Mouse (Mus musculus) bone marrow, adult 2 months (tissue): Measurements from ENCODE around the gene AI467606. TPM values are rescaled to one million over a fixed set of nuclear protein-coding genes. Genes with fewer than 3 reads are reported as not detected.

ENCODE experiments used
- H3K27ac ChIP-seq: fragments of 200-500 bp; 2 replicates; pipeline ENCODE4 v1.5.1; 2012; ENCODE audit warnings: low read depth, mild to moderate bottlenecking, control low read depth, inconsistent platforms, low read length; ENCODE audit not compliant: control insufficient read depth, poor library complexity, insufficient read depth
- H3K4me1 ChIP-seq: fragments of 200-500 bp; 2 replicates; pipeline ENCODE4 v1.6.1; 2011; ENCODE audit warnings: low read length; ENCODE audit not compliant: control insufficient read depth, insufficient read depth
- H3K4me3 ChIP-seq: fragments of 200-500 bp; replicated peaks from 2 replicates; pipeline ENCODE3; 2011; ENCODE audit warnings: mild to moderate bottlenecking, low read depth, low read length, control low read depth; ENCODE audit not compliant: control insufficient read depth
- CTCF ChIP-seq: fragments of 200-500 bp; IDR thresholded peaks from 2 replicates; pipeline ENCODE4 v1.5.1; 2011; ENCODE audit warnings: low read length, control low read depth; ENCODE audit not compliant: control insufficient read depth, insufficient read depth
- POLR2A ChIP-seq: fragments of 200-500 bp; IDR thresholded peaks from 2 replicates; pipeline ENCODE4 v1.6.1; 2011; ENCODE audit warnings: low read depth, mild to moderate bottlenecking, control low read depth, low read length, borderline replicate concordance; ENCODE audit not compliant: control insufficient read depth
- WGBS: fragments of 180-500 bp; shearing (Covaris S2); methylation state at CpG from one replicate; pipeline ENCODE4 v1.1.7; 2018; 5-methylcytosine and 5-hydroxymethylcytosine counted together
- polyA plus RNA-seq: library from polyadenylated mRNA; stranded (reverse); fragments of >200 nt; gene quantifications from 2 replicates; pipeline ENCODE4 v1.2.4, GENCODE M21; 2011; ENCODE audit warnings: low replicate concordance; ENCODE audit not compliant: missing spikeins, insufficient read depth, insufficient read length

Gene AI467606
- 13.6 and 36.8 TPM in 2 replicates for polyA plus RNA-seq

DNA sequence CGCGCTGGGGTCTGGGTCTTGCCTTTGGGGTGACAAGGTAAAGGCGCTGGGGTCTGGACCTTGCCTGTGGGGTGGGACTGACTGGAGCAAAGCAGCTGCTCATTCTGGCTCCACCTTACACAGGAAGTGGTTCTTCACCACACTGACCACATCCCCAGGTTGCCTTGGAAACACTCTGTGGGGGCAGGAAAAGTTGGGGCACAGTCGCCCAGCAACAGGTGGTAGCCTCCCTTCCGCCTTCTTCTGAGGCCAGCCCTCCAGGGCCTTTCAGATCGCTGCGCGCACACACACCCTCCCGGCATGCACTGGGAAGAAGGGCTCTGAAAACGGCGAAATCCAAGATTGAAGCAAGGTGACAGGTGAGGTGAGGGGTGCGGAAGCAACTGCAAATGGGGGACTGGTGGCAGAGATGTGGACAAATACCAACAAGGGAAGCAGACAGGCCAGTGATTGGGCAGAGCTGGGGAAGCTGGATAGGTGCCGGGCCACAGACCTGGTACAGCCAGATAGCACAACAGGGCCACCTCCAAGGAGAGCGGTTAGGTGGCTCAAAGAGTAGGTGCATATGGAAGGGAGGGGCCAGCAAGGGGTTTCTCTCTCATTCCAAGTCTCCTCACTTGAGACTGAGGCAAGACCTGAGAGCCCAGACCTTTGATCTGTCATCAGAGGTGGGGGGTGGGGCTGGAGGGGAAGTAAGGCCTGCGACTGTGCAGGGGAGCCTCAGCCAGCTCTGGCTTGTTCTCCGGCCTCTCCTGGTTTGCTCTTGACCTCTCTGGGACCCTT, at the start of gene AI467606:
AI467606 (plus strand) TSS at position 246 of the 783 bp plus-strand sequence.
- Histone ChIP-seq H3K27ac (peak within 1 kb of the TSS; percentile 89), H3K4me3 (peak within 1 kb of the TSS; percentile 74), H3K4me1 (peaks cover 8% of the 10 kb centered on the region; the same call in 1 of the 2 replicates)
- peak; percentile 77; the same call in 1 of the 2 replicates for TF ChIP-seq POLR2A
- TF ChIP-seq CTCF = no peak
- 1% methylated on average over 16 of the region's 16 CpGs for WGBS

DNA sequence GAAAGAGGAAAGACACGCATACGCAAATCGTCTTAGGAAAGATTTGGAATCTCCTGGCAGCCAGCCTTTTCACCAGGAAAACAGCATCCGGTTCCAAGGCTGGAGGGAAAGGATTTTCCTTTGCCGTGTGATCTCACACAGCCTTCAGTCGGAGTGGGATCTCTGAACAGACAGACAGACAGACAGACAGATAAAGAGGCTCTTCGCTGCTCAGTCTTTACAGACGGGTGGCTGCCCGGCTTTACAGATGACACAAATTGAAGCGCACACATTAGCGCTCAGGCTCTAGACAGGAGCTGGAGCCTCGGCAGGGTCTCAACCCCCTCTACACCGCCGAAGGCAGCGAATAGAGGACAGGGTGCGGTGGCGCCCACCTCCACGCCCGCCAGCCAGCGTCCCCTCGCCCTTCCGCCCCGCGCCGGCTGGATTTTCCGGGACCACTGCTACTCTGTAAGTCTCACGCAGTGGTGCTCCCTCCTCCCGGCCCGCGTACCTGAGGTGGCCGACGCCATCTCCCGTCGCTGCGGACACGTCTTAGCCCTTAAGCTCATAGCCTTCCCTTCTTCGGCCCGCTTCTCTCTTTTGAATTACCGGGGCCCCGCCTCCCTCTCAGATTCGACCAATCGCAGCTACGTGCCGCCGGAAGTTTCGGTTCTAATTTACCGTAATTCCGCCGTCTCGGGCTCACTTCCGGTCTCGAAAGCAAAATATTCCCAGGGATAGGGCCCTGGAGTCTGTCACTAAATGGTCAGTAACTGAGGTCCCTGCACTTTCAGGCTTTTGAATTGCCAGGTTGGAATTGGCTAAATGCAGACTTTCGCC, 49.1 kb upstream of the AI467606 start, which contains the start of gene Kif22:
Kif22 (minus strand) TSS at position 621 of the 822 bp plus-strand sequence.
- no peaks in the 10 kb centered on the region for H3K4me1 ChIP-seq
- peak within 1 kb of the TSS; percentile 75 for H3K27ac ChIP-seq
- under 1% methylated on average over 53 of the region's 53 CpGs for WGBS
- H3K4me3 ChIP-seq = peak within 1 kb of the TSS; percentile 96
- peak; percentile 77; the same call in 1 of the 2 replicates for TF ChIP-seq POLR2A
- no peak for TF ChIP-seq CTCF

- TF ChIP-seq CTCF (no peak), POLR2A (no peak)
- WGBS = 83% methylated on average over 5 of the region's 5 CpGs
- Histone ChIP-seq H3K27ac (no peak overlapping the region), H3K4me1 (no peaks in the 10 kb centered on the region), H3K4me3 (no peak overlapping the region)
These were observed 36.1 kb upstream of the AI467606 start for GRCm38 (mm10) chr7:127055026-127055585.

DNA sequence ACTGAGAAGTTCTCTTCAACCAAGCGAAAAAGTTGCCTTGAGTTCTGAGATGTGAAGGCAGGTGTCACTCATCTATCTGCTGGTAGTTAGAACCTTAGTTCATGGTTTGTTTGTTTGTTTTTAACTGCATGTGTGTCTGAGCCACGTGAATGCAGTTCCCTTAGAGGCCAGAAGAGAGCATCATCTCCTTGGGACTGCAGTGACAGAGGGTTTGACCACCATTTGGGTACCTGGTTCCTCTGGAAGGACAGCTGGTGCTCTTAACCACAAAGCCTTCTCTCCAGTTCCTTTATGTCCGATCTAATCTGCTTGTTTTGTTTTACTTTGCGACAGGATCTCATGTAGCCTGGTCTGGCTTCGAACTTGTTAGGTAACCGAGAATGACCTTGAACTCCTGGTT, 25.6 kb upstream of the AI467606 start:
- no peaks in the 10 kb centered on the region; the same call in 1 of the 2 replicates for H3K4me1 ChIP-seq
- TF ChIP-seq POLR2A (no peak), CTCF (peak; percentile 37)
- no peak overlapping the region for H3K4me3 ChIP-seq
- 72% methylated on average over 6 of the region's 6 CpGs for WGBS
- H3K27ac ChIP-seq = no peak overlapping the region

DNA sequence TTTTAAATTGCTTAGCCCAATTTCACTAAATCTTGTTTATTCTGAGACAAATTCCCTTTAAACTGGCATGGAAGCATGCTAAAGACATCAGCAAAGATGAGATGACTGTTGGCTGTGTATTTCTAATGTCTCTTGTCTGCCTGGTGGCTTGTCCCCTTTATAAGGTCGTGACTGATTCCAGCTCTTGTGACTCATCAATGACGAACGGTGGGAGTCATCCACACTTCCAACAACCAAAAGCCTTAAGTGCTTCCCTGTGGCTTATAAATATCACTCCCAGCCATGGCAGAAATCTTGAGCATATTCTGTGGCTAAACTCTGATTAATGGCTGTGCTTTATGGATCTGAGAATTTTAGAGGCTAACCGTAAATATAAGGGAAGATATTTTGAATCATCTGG, 24.8 kb upstream of the AI467606 start:
- no peak overlapping the region for H3K4me3 ChIP-seq
- WGBS = 80% methylated on average over 4 of the region's 4 CpGs
- no peak for TF ChIP-seq POLR2A
- TF ChIP-seq CTCF = no peak
- H3K27ac ChIP-seq = no peak overlapping the region
- no peaks in the 10 kb centered on the region; the same call in 1 of the 2 replicates for H3K4me1 ChIP-seq

- no peak for TF ChIP-seq POLR2A
- no peak for TF ChIP-seq CTCF
- Histone ChIP-seq H3K27ac (no peak overlapping the region), H3K4me1 (no peaks in the 10 kb centered on the region), H3K4me3 (no peak overlapping the region)
- WGBS = 70% methylated on average over 4 of the region's 4 CpGs
These were observed 20.2 kb upstream of the AI467606 start for GRCm38 (mm10) chr7:127070871-127071413.

GRCm38 (mm10) chr7:127073221-127073620, 17.9 kb upstream of the AI467606 start:
- Histone ChIP-seq H3K27ac (no peak overlapping the region), H3K4me1 (peaks cover 1% of the 10 kb centered on the region; the same call in 1 of the 2 replicates), H3K4me3 (no peak overlapping the region)
- 90% methylated on average over 4 of the region's 4 CpGs for WGBS
- no peak for TF ChIP-seq CTCF
- no peak for TF ChIP-seq POLR2A
